Mouse (Mus musculus) urinary bladder, postnatal 36 days (tissue): ENCODE measurements around the gene Spib.

Experiments used
- DNase-seq, 2 experiments: peaks; one replicate each; pipeline ENCODE4 v3.0.0; 2022; ENCODE audit warnings: low spot score in 2 of 2, mixed read lengths in 1 of 2

The Spib gene

DNA sequence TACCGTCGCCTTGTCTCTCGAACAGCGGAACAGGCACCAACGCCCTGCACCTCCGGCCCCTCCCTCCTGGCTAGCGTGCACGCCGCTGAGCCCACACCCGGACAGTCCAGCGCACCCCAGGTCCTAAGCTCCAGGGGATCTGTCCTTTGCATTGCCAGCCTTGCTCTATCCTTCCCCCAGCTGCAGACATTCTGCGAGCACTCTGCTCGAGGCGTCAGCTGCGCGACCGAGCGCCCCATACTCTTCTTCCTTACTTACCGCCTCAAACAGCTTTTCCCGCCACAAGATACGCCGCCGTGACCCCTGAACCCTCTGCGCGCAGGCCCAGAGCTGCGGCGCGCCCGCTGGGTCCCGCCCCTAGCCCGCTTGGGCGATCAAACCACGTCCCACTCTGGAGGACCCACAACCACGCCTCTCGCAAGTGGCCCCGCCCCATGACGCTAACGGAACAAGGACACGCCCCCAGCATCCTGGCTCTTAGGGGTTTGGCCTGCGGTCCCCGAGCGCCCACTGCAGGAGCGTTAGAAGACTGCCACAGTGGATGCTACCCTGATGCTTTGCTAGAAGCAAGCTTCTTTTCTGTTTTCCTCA is 16.7 kb upstream of the Spib start, which contains the start of gene Pold1:
TSS of gene Pold1 (minus strand) at position 353 of the 591 bp plus-strand sequence.
- DNase-seq, result peak; percentile 100

- DNase-seq, result no peak
Measured at GRCm38 (mm10) chr7:44547725-44548124, 15.9 kb upstream of the Spib start.

DNA sequence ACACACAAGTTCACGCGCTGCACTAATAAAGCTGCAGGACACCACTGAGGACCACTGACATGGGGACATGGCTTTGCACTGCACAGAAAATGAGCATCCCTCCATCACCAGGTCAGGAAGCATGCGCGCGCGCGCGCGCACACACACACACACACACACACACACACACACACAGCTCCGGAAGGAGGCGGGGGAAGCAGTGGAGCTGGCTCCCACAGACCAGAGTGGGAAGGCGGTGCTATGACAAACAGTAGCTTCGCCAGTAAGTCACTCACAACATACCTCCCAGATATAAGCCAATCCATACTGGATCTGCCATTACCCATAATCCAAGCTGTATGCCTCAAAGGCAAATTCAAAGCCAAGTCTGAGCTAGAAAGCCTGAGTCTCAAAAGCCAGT is 15.2 kb upstream of the Spib start:
- DNase-seq, result no peak

DNA sequence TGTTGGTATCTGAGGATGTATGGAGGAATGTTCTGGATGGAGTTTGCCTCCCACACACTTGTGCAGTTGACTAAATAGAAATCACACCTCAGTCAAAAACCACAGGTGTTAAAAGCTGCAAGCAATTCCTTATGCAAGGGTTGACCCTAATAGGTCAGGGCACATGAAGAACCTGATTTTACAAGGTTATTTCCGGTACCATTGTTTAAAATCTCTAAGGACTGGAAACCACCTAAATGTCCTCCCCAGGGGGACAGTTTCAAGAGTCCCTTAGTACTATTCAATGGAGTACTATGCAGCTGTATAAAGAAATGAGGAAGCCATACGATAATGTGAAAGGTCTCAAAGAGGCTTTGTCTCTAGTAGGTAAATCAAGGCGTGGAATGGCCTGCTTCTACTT is 14.4 kb upstream of the Spib start:
- DNase-seq, result no peak

- DNase-seq, result no peak
Measured at GRCm38 (mm10) chr7:44543071-44543470, 11.2 kb upstream of the Spib start.

GRCm38 (mm10) chr7:44542555-44542954 is 10.7 kb upstream of the Spib start:
- DNase-seq, result no peak

DNA sequence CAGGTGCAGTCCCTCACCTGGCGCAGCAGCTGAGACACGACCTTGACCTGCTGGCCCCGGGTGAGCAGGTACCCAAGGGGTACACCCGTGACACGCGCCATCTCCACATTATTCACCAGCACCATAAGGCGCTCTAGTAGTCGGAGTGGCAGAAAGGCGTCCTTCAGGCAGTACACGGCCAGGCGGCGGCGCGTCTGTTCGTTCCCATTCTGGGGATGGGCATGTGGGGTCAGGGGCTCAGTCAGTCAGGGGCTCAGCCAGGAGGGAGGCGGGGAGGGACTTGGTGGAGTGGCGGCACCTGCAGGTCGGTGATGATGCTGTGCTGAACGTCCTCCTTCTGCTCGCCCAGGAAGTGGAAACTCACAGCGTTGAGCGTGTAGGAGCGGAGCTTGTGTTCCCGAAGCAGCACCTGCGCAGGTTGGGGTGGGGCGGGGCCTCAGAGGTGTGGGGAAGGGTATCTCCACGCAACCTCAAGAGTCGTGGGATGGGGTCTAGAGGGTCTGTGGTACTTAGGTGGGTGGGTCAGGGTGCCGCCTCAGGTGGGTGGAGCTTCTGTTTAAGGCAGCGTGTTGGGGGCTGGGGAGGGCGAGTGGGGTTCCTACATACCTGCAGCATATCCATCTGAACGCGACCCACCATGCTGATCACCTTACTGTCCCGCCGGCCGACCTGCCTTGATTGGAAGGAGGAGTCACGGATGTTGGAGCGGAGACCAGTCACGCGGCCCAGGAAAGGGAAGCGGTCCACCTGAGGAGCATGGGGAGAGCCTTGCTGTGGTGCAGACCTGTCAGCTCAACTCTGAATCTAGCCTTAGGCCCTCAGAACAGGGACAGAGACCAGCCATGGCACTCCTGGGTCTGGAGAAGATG is 7.1 kb upstream of the Spib start:
- no peak for DNase-seq

DNA sequence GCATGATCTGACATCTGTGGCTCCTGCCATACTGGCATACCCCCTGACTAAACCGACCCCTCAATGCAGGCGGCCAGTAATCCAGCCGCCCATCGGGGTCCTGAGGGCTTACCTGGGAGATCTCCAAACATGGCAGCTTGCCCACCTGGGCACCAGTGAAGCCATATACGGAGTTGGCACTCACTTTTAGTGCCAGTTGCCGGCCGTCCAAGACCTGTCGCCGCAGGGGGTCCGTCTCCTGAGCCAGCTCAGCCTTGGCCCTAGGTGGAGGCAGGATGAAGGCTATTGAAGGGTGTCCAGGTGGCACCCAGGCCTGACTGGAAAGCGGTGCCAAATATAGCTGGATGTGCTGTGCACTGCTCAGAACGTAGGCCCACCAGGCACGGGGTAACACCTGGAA is 5.6 kb upstream of the Spib start:
- DNase-seq, result no peak

GRCm38 (mm10) chr7:44537009-44537408 is 5.1 kb upstream of the Spib start:
- DNase-seq, result no peak

- DNase-seq, result no peak
Measured at GRCm38 (mm10) chr7:44536590-44536968, 4.7 kb upstream of the Spib start.

- no peak for DNase-seq
Measured at GRCm38 (mm10) chr7:44535657-44536589, 4.1 kb upstream of the Spib start.

DNA sequence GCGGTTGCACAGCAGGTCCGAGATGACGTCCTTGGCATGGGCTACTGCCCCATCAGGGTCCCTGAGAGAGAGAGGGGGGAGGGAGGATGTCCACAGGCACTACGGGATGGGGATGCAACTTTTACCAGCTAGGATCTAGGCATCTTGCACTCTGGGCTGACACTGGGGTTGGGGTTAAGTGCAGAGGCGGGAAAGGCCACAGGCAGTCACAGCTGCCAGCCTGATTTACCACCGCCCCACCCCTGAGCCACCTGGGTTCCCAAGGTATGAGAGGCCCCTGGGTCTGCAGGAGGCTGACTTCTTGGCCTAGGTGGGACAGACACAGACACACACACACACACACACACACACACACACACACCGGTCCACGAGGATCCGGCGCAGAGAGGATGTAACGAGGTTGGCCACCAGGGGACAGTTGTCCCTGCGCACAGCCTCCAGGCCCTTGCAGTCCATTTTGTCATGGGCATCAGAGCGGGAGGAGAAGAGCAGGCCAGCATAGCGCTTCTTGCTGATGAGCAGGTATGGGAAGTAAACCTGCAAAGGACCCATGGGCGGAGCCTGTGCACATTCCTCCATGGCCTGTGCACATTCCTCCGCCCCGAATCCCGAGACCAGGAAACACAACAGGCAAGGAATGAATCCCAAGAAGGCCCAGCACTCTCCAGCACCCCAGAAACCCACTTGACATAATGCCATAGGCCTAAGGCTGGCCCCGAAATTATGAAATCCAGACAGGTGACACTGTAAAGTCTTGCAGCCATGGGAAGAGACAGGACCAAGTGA is 3.0 kb upstream of the Spib start:
- DNase-seq, result no peak

DNA sequence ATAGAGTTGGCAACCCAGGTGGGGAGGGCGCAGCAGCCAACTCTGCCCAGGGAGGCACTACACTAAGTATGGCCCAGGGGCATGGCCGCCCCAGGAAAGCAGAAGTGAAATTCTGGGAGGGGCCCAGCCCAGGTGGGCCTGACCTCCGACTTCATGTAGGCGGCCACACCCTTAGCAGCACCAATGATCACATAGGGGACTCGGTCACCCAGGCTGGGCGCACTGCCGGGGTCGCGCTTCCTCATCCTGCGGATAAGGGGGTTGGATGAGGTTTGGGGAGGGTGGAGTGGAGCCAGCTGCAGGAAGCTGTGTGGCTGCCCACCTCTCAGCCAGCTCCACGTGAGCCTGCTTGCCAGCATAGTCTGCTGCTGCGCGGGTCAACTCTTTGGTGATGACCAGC is 2.4 kb upstream of the Spib start:
- no peak for DNase-seq

DNA sequence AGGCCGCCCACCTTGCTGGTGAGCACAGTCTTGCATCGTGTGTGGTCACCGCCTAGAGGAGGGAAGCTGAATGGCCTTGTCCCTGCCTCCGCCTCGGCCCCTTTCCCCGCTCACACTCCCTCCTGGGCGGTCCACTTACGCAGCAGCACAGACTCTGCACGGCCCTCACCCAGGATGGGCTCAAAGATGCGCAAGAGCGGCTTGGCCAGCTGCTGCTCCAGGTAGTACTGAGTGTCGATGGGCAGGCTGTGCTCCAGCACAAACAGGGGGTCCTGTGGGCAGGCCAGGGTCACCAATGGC is 1.8 kb upstream of the Spib start:
- DNase-seq, result no peak

- DNase-seq, result no peak
Measured at GRCm38 (mm10) chr7:44532918-44533745, 1.3 kb upstream of the Spib start.

GRCm38 (mm10) chr7:44531207-44531606 is 664 bp downstream of the Spib start:
- no peak for DNase-seq

- no peak for DNase-seq
Measured at GRCm38 (mm10) chr7:44530507-44530906, 1.4 kb downstream of the Spib start.

DNA sequence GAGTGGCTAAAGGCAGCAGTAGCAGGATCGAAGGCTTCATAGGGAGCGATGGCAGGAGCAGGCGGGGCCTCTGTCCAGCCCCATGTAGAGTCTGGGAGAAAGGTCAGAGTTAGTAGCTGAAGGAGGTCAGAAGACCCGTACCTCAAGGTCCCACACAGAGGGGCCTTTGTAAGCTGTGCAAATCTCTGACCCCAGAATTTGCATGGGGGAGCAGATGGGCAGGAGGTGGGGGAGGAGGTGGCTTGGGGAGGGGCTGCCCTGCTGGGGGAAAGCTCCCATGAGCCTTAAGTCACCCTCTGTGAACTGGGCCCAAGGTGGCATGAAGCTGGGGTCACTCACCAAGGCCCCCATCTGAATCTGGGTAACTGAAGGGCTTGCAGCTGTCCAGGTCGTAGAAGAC is 2.4 kb downstream of the Spib start:
- no peak for DNase-seq

DNA sequence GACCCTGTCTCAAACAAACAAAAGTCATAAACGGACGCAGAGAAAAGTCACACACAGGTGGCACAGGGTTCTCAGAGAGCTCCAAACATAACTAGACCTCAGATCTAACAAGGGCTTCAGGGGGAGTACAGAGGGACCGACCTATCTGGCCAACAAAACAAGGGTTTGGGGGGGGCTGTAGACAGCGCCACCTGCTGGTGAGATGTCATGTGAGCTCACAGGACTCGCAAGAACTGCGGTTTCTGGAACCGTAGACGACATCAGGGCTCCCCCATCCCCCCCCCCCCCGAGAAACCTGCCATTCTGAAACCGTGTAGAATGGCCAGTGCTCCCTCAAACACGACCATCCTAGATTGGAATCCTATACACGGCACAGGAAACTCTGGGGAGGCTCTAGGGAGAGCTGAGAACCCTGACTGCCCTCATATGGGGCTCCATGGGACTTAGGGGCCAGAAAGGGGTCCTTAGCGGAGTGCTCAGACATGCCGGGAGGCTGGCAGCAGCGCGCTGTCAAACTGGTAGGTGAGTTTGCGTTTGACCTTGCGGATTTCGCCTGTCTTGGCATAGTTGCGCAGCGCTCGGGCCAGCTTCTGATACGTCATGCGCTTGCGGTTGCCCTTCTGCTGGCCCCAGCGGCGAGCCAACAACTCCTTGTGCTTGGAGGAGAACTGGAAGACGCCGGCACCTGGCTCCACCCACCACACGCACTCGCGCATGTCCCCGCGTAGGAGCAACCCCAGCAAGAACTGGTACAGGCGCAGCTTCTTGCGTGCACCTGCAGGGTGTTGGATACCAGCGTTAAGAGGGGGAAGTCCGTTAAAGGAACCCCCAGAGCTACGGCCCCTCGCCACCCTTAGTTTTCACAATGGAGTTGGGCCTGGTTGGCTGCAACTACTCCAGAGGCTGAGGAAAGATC is 4.1 kb downstream of the Spib start:
- peak; percentile 34 to 73 for DNase-seq
